Mouse (Mus musculus) E14TG2a.4 (cell line): ENCODE data around the gene Grm8.

ENCODE experiments used
- H3K27me3 ChIP-seq: 2 replicates; pipeline ENCODE4 v1.6.1; 2014; ENCODE audit warnings: low read length, control low read depth; ENCODE audit not compliant: insufficient read depth
- H3K36me3 ChIP-seq: 2 replicates; pipeline ENCODE4 v1.6.1; 2014; ENCODE audit warnings: low read length, control low read depth; ENCODE audit not compliant: insufficient read depth
- H3K4me1 ChIP-seq: replicated peaks from 2 replicates; pipeline ENCODE4 v1.6.1; 2014; ENCODE audit warnings: low read depth, low read length, control low read depth
- H3K4me3 ChIP-seq: replicated peaks from 2 replicates; pipeline ENCODE4 v1.5.1; 2014; ENCODE audit warnings: mild to moderate bottlenecking, low read length
- H3K9me3 ChIP-seq: 2 replicates; pipeline ENCODE4 v1.6.1; 2014; ENCODE audit warnings: low read length, control low read depth
- CTCF ChIP-seq: conservative IDR thresholded peaks from 2 replicates; pipeline ENCODE4 v1.5.1; 2014; ENCODE audit warnings: low read length
- NANOG ChIP-seq: IDR thresholded peaks from 2 replicates; pipeline ENCODE4 v1.6.1; 2014; ENCODE audit warnings: borderline replicate concordance, low read length, mixed read lengths
- POU5F1 ChIP-seq: IDR thresholded peaks from 2 replicates; pipeline ENCODE4 v1.6.1; 2014; ENCODE audit warnings: low read length, borderline replicate concordance

Gene Grm8

DNA sequence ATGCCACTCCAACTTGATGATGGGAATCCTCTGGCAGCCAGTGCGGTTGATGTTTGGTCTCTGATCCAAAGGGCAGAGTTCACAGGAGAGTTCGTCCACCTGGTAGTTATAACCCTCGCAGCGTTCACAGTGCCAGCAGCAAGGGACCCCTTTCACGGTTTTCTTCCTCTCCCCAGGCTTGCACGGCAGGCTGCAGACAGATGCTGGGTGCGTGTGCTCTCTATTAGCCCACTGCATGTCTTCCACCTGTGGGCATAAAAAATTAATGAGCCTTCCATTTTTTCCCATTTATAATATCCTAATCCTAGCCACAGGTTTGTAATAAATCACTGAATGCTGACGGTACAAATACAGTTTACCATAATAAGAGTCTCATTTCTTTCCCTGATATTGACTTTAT, 771.2 kb downstream of the Grm8 start:
- TF ChIP-seq POU5F1 (no peak), NANOG (no peak), CTCF (no peak)
- H3K36me3 ChIP-seq = no peaks in the 10 kb centered on the region
- no peaks in the 10 kb centered on the region for H3K9me3 ChIP-seq
- H3K4me1 ChIP-seq = no peaks in the 10 kb centered on the region
- no peaks in the 10 kb centered on the region for H3K27me3 ChIP-seq
- H3K4me3 ChIP-seq = no peak overlapping the region

GRCm38 (mm10) chr6:27360440-27360839, 774.5 kb downstream of the Grm8 start:
- Histone ChIP-seq H3K36me3 (no peaks in the 10 kb centered on the region), H3K4me3 (no peak overlapping the region), H3K27me3 (no peaks in the 10 kb centered on the region), H3K9me3 (no peaks in the 10 kb centered on the region), H3K4me1 (no peaks in the 10 kb centered on the region)
- no peak for TF ChIP-seq POU5F1
- TF ChIP-seq CTCF = no peak
- TF ChIP-seq NANOG = no peak

DNA sequence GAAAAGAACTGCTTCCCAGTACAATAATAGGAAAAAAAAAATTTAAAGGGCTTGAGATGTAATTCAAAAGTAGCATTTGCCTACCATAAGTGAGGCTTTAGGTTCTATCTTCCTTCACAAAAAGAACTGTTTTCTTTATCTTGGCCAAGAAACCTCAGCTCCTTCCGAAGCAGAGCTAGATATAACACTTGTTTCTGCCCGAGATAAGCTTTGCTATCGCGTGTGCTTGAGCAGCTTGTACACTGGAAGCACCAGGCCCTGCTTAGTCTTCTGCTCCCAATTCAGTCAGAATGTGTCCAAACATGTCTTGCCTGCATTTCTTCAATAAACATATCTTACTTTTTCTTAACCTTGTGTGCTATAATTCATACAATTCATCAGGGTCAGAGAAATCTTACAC, 783.8 kb downstream of the Grm8 start:
- Histone ChIP-seq H3K27me3 (no peaks in the 10 kb centered on the region), H3K9me3 (no peaks in the 10 kb centered on the region), H3K4me1 (peaks cover 8% of the 10 kb centered on the region; the same call in 1 of the 2 replicates), H3K4me3 (no peak overlapping the region), H3K36me3 (no peaks in the 10 kb centered on the region)
- no peak for TF ChIP-seq CTCF
- TF ChIP-seq NANOG = no peak
- no peak for TF ChIP-seq POU5F1

DNA sequence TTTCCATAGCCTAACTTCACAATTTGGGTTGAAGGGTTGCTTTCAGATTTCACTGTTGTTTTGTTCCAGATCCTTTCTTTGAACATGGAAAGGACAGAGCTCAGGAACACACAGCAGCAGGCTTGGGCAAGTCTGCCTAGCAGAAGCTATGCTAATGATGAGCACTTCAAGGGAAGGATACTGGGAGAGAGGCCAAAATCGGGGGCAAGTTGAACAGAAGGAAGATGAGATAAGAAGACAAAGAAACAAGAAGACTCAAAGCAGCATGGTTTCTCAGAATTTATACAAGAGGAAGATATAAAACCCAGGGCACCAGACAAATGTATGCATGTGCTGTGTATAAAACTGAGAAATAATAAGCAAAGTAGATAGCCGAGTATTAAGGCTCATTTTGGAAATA, 786.7 kb downstream of the Grm8 start:
- TF ChIP-seq NANOG (no peak), CTCF (no peak), POU5F1 (no peak)
- H3K9me3 ChIP-seq = no peaks in the 10 kb centered on the region
- no peaks in the 10 kb centered on the region for H3K27me3 ChIP-seq
- no peaks in the 10 kb centered on the region for H3K36me3 ChIP-seq
- no peak overlapping the region for H3K4me3 ChIP-seq
- H3K4me1 ChIP-seq = peaks cover 8% of the 10 kb centered on the region; the same call in 1 of the 2 replicates

- H3K36me3 ChIP-seq = no peaks in the 10 kb centered on the region
- H3K4me3 ChIP-seq = no peak overlapping the region
- no peak for TF ChIP-seq NANOG
- TF ChIP-seq POU5F1 = no peak
- no peak for TF ChIP-seq CTCF
- no peaks in the 10 kb centered on the region for H3K27me3 ChIP-seq
- no peaks in the 10 kb centered on the region for H3K9me3 ChIP-seq
- peaks cover 8% of the 10 kb centered on the region; the same call in 1 of the 2 replicates for H3K4me1 ChIP-seq
Observed at GRCm38 (mm10) chr6:27346311-27346710, 788.7 kb downstream of the Grm8 start.

DNA sequence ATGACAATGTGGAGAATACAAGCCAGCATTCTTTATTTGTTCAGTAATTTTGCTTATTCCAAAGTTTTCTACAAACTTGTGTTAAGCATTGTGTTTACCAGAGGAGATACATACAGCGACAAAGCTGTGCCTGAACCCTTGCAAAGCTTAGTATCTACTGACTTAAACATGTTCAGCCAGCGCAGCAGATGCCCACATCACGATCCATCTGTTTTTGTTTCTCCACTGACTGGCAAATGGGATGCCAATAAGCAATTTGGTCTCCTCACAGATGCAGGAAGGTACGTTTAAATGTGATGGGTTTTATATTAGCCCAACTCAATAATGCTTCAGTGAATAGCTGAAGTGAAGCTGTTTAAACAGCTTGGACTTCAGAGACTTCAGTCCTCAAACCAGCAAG, 794.8 kb downstream of the Grm8 start:
- H3K27me3 ChIP-seq = no peaks in the 10 kb centered on the region
- no peak for TF ChIP-seq NANOG
- no peak for TF ChIP-seq CTCF
- no peak for TF ChIP-seq POU5F1
- H3K4me1 ChIP-seq = no peaks in the 10 kb centered on the region
- H3K36me3 ChIP-seq = no peaks in the 10 kb centered on the region
- H3K9me3 ChIP-seq = no peaks in the 10 kb centered on the region
- no peak overlapping the region for H3K4me3 ChIP-seq

- no peak for TF ChIP-seq NANOG
- no peak for TF ChIP-seq CTCF
- no peak for TF ChIP-seq POU5F1
- H3K4me1 ChIP-seq = no peaks in the 10 kb centered on the region
- no peak overlapping the region for H3K4me3 ChIP-seq
- no peaks in the 10 kb centered on the region for H3K9me3 ChIP-seq
- H3K36me3 ChIP-seq = no peaks in the 10 kb centered on the region
- no peaks in the 10 kb centered on the region for H3K27me3 ChIP-seq
Observed at GRCm38 (mm10) chr6:27318575-27318974, 816.4 kb downstream of the Grm8 start.

DNA sequence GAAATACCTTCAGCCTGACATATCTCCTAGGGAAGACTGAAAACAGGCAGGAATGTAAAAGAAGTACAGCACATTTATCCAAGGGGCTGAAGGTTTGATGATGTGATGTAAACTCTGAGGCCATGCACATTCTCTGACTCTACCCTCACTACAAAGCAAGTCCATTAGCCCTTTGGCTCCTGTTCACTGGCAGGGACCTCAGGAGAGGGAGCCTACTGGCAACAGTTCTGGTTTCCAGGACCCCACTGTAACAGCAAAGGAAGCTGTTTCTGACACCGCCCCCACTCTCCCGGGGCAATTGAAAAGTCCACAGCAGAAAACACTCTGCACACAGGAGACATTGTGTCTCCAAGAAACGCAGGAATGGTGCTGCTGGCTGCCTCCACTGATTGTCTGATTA, 817.6 kb downstream of the Grm8 start:
- H3K4me3 ChIP-seq = no peak overlapping the region

DNA sequence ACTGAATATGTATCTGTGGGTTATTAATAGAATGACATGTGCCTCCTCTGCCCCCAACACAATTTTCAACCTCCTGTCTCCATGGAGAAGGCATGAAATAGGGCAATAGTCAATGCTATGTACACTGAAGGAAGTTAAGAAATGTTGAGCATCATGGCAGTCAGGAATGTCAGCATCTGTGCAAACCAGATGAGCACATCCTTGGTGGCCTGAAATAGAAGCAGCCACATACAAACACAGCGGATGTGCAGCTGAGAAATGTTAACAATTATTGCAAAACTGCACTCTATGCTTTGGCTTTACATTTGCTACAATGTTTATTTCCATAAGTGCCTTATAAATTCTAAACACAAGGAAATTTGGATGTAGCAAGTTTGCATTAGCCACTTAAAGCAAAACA, 819.0 kb downstream of the Grm8 start:
- H3K27me3 ChIP-seq = no peaks in the 10 kb centered on the region
- H3K36me3 ChIP-seq = no peaks in the 10 kb centered on the region
- no peak for TF ChIP-seq NANOG
- TF ChIP-seq POU5F1 = no peak
- TF ChIP-seq CTCF = no peak
- no peaks in the 10 kb centered on the region for H3K4me1 ChIP-seq
- no peaks in the 10 kb centered on the region for H3K9me3 ChIP-seq
- H3K4me3 ChIP-seq = no peak overlapping the region

More for the DNA sequence above, 817.6 kb downstream of the Grm8 start:
- Histone ChIP-seq H3K27me3 (no peaks in the 10 kb centered on the region), H3K9me3 (no peaks in the 10 kb centered on the region), H3K4me1 (no peaks in the 10 kb centered on the region), H3K36me3 (no peaks in the 10 kb centered on the region)
- no peak for TF ChIP-seq POU5F1

GRCm38 (mm10) chr6:27314273-27315009, 820.5 kb downstream of the Grm8 start:
- TF ChIP-seq NANOG = no peak
- no peak for TF ChIP-seq POU5F1
- Histone ChIP-seq H3K27me3 (no peaks in the 10 kb centered on the region), H3K36me3 (no peaks in the 10 kb centered on the region)

More at GRCm38 (mm10) chr6:27314273-27315009, 820.5 kb downstream of the Grm8 start:
- Histone ChIP-seq H3K4me1 (no peaks in the 10 kb centered on the region), H3K9me3 (no peaks in the 10 kb centered on the region), H3K4me3 (no peak overlapping the region)
